Mouse (Mus musculus): ENCODE measurements around the gene Drg1. TPM values are rescaled to one million over a fixed set of nuclear protein-coding genes. Genes with fewer than 3 reads are reported as not detected.
"Not testable (repeated sequence)": the region's sequence is repeated elsewhere in the genome, so short reads cannot be mapped to it uniquely, and the experiment has no call there.

Gene Drg1
- polyA plus RNA-seq, 1 experiment from 2014 or later: 283 TPM

DNA sequence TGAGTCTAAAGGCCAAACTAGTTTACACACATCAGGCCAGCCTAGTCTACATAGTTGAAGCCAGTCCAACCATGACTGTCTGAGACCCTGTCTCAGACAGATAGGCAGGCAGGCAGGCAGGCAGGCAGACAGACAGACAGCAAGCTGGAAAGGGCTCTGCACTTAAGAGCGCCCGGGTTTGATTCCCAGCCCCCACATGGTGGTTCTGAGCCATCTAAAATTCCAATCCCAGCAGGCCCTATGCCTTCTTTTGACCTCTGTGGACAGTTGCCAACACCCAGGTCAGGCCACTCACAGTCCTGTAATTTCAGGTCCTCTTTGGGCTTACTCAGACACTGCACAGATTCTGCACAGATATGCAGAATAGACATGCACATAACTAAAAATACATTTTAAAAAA, 119.4 kb downstream of the Drg1 start:
- not testable (repeated sequence) for ATAC-seq; H3K9ac ChIP-seq (ENCODE audit: low read length); H3K27ac ChIP-seq (ENCODE audit: low read depth, low read length); H3K4me3 ChIP-seq (ENCODE audit: low read depth, low read length); H3K4me1 ChIP-seq (ENCODE audit: control insufficient read depth, insufficient read depth, low read length); H3K9me3 ChIP-seq (replicated peaks; ENCODE audit: control insufficient read depth, low read length); H3K4me2 ChIP-seq (ENCODE audit: low read length); H3K27me3 ChIP-seq (replicated peaks; ENCODE audit: control insufficient read depth, insufficient read depth, low read length); H3K36me3 ChIP-seq (ENCODE audit: control insufficient read depth, insufficient read depth, low read length); DNase-seq (ENCODE audit: low spot score)
- WGBS: 91% methylated on average over 2 of the region's 2 CpGs

GRCm38 (mm10) chr11:3145359-3146165, 120.7 kb downstream of the Drg1 start:
- not testable (repeated sequence) for H3K9ac ChIP-seq (ENCODE audit: low read length); ATAC-seq; H3K27ac ChIP-seq (ENCODE audit: low read depth, low read length); H3K4me1 ChIP-seq (ENCODE audit: control insufficient read depth, insufficient read depth, low read length); DNase-seq (ENCODE audit: low spot score); H3K9me3 ChIP-seq (replicated peaks; ENCODE audit: control insufficient read depth, low read length); H3K27me3 ChIP-seq (replicated peaks; ENCODE audit: control insufficient read depth, insufficient read depth, low read length); H3K4me3 ChIP-seq (ENCODE audit: low read depth, low read length); H3K4me2 ChIP-seq (ENCODE audit: low read length); H3K36me3 ChIP-seq (ENCODE audit: control insufficient read depth, insufficient read depth, low read length)
- 73% methylated on average over 7 of the region's 9 CpGs for WGBS

- WGBS: 67% methylated on average over 3 of the region's 3 CpGs
- not testable (repeated sequence) for ATAC-seq
Measured at GRCm38 (mm10) chr11:3143984-3144383, 122.2 kb downstream of the Drg1 start.

DNA sequence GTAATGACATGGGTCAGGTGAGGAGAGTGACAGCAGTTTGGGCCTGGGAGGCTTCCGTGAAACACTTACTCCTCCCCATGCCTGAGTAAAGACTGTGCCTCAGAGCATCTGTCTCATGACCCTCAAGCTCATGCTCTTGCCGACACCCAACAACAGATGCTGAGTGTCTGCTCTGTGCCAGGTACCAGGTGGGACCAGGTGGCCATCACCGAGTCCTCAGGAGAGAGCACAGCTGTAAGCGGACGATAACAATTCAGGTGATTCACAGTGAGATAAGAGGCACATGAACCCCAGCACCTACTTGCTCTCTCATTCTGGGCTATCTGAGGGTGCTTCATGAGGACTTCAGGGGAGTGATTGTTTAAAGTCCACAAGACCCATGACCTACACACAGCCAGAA, 123.8 kb downstream of the Drg1 start:
- not testable (repeated sequence) for H3K4me2 ChIP-seq (ENCODE audit: low read length); DNase-seq (ENCODE audit: low spot score); H3K4me1 ChIP-seq (ENCODE audit: control insufficient read depth, insufficient read depth, low read length); H3K27ac ChIP-seq (ENCODE audit: low read depth, low read length); H3K36me3 ChIP-seq (ENCODE audit: control insufficient read depth, insufficient read depth, low read length); H3K9me3 ChIP-seq (replicated peaks; ENCODE audit: control insufficient read depth, low read length); H3K4me3 ChIP-seq (ENCODE audit: low read depth, low read length); H3K9ac ChIP-seq (ENCODE audit: low read length); H3K27me3 ChIP-seq (replicated peaks; ENCODE audit: control insufficient read depth, insufficient read depth, low read length)
- WGBS: 90% methylated on average over 4 of the region's 5 CpGs
- peak; percentile 52 for ATAC-seq

More at GRCm38 (mm10) chr11:3143984-3144383, 122.2 kb downstream of the Drg1 start:
- not testable (repeated sequence) for H3K9me3 ChIP-seq (replicated peaks; ENCODE audit: control insufficient read depth, low read length); H3K4me2 ChIP-seq (ENCODE audit: low read length); H3K36me3 ChIP-seq (ENCODE audit: control insufficient read depth, insufficient read depth, low read length); DNase-seq (ENCODE audit: low spot score); H3K4me1 ChIP-seq (ENCODE audit: control insufficient read depth, insufficient read depth, low read length); H3K27me3 ChIP-seq (replicated peaks; ENCODE audit: control insufficient read depth, insufficient read depth, low read length); H3K4me3 ChIP-seq (ENCODE audit: low read depth, low read length); H3K9ac ChIP-seq (ENCODE audit: low read length); H3K27ac ChIP-seq (ENCODE audit: low read depth, low read length)

DNA sequence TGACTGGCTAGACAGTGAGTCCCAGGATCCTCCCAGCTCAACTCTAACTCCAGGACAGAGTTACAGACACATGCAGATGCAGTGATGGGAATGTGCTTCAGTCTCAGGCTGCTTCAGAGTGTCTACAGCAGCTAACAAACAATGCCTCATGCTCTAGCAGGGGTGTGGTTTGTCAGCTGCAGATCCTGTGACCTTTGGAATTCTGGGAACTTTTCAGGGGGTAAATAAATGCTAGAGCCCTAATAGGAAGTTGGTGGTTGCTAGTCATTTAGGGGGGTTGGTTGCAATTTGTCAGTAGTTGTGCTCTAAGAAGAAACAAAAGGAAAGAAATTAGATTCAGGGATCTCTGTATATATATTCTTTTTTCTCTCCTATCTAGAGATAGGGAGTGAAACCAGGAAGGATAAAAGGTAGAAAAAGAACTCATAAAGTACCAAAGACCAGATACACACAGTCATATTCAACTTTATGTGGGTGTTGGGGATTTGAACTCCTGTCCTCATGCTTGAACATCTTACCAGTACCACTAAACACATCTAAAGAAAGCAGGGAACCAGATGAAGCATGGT, 125.2 kb downstream of the Drg1 start:
- not testable (repeated sequence) for H3K4me3 ChIP-seq (ENCODE audit: low read depth, low read length); H3K4me2 ChIP-seq (ENCODE audit: low read length); DNase-seq (ENCODE audit: low spot score); H3K27me3 ChIP-seq (replicated peaks; ENCODE audit: control insufficient read depth, insufficient read depth, low read length); H3K36me3 ChIP-seq (ENCODE audit: control insufficient read depth, insufficient read depth, low read length); H3K9me3 ChIP-seq (replicated peaks; ENCODE audit: control insufficient read depth, low read length); H3K27ac ChIP-seq (ENCODE audit: low read depth, low read length); H3K9ac ChIP-seq (ENCODE audit: low read length); H3K4me1 ChIP-seq (ENCODE audit: control insufficient read depth, insufficient read depth, low read length)
- ATAC-seq: peak; percentile 0; the same call in 1 of the 2 replicates

DNA sequence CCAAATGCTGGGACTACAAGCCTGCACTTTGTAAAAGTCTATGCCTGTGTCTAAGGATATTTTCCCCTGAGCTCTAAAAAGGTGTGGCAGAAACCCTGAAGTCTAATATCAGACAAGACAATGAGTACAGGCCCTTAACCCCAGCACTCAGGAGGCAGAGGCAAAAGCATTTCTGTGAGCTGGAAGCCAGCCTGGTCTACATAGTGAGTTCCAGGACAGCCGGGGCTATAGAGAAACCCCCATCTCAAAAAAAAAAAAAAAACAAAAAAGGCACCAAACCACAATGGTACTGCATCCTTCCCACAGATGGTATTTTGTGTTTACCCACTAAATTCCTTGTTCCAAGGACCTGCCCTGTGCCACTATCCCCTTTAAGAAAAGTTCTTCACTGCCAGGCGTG, 127.9 kb downstream of the Drg1 start:
- H3K9ac ChIP-seq (ENCODE audit: low read length); H3K27ac ChIP-seq (ENCODE audit: low read depth, low read length); H3K36me3 ChIP-seq (ENCODE audit: control insufficient read depth, insufficient read depth, low read length); DNase-seq (ENCODE audit: low spot score); H3K4me3 ChIP-seq (ENCODE audit: low read depth, low read length); H3K4me1 ChIP-seq (ENCODE audit: control insufficient read depth, insufficient read depth, low read length); H3K4me2 ChIP-seq (ENCODE audit: low read length); H3K27me3 ChIP-seq (replicated peaks; ENCODE audit: control insufficient read depth, insufficient read depth, low read length); ATAC-seq: not testable (repeated sequence)
- peaks cover 10% of the 10 kb centered on the region; the same call in 1 of the 2 replicates for H3K9me3 ChIP-seq (replicated peaks; ENCODE audit: control insufficient read depth, low read length)
- WGBS: 94% methylated on average over 2 of the region's 2 CpGs

Other genes with a start within 250 kb of the Drg1 start
- gene Sfi1, start 73.0 kb downstream of the Drg1 start, polyA plus RNA-seq (2014; fragmentation: Nextera tagmentation; extraction: Ambion mirVana): 6.4 and 9.0 TPM in 2 replicates
- 36.7 and 40.4 TPM in 2 replicates for gene Eif4enif1, start 64.0 kb downstream of the Drg1 start, polyA plus RNA-seq (2014; fragmentation: Nextera tagmentation; extraction: Ambion mirVana)
- 61.7 and 62.0 TPM in 2 replicates for gene Patz1, start 22.5 kb upstream of the Drg1 start, polyA plus RNA-seq (2014; fragmentation: Nextera tagmentation; extraction: Ambion mirVana)
- gene Pik3ip1, start 64.0 kb upstream of the Drg1 start, polyA plus RNA-seq (2014; fragmentation: Nextera tagmentation; extraction: Ambion mirVana): 27.8 TPM in 2 replicates
- 88.4 and 102 TPM in 2 replicates for gene Limk2, start 142.8 kb upstream of the Drg1 start, polyA plus RNA-seq (2014; fragmentation: Nextera tagmentation; extraction: Ambion mirVana)
- gene Rnf185, start 185.9 kb upstream of the Drg1 start, polyA plus RNA-seq (2014; fragmentation: Nextera tagmentation; extraction: Ambion mirVana): 52.3 and 56.2 TPM in 2 replicates
- gene Pla2g3, start 221.9 kb upstream of the Drg1 start, polyA plus RNA-seq (2014; fragmentation: Nextera tagmentation; extraction: Ambion mirVana): 0.44 and 0.59 TPM in 2 replicates
- gene Inpp5j, start 238.4 kb upstream of the Drg1 start, polyA plus RNA-seq (2014; fragmentation: Nextera tagmentation; extraction: Ambion mirVana): 1.4 and 2.1 TPM in 2 replicates
- gene Selenom, start 248.3 kb upstream of the Drg1 start, polyA plus RNA-seq (2014; fragmentation: Nextera tagmentation; extraction: Ambion mirVana): 42.0 and 49.1 TPM in 2 replicates

Data from forebrain, embryonic 14.5 days (tissue).